Mouse (Mus musculus): ENCODE data around the gene Edc3. TPM values are rescaled to one million over a fixed set of nuclear protein-coding genes. Genes with fewer than 3 reads are reported as not detected.
A peak's percentile ranks its signal among the peaks of the same experiment; 100 is the strongest.

Gene Edc3
- polyA plus RNA-seq, 1 experiment from 2014 or later: 11.0 TPM

GRCm38 (mm10) chr9:57769539-57770069, 61.3 kb downstream of the Edc3 start:
- H3K4me2 ChIP-seq (ENCODE audit: low read length): peak overlapping the region; percentile 11; the same call in 1 of the 2 replicates

GRCm38 (mm10) chr9:57770214-57770613, 61.9 kb downstream of the Edc3 start:
- no peak for ATAC-seq (ENCODE audit: insufficient number of reproducible peaks, insufficient read depth, low FRiP score, low read depth)
- H3K9ac ChIP-seq (ENCODE audit: low read length): no peak overlapping the region
- H3K4me2 ChIP-seq (ENCODE audit: low read length): peak overlapping the region; percentile 11; the same call in 1 of the 2 replicates
- H3K9me3 ChIP-seq (ENCODE audit: control insufficient read depth, low read length): no peaks in the 10 kb centered on the region
- no peaks in the 10 kb centered on the region for H3K27me3 ChIP-seq (ENCODE audit: control insufficient read depth, insufficient read depth, low read length)
- no peaks in the 10 kb centered on the region for H3K36me3 ChIP-seq (ENCODE audit: control insufficient read depth, insufficient read depth, low read length)
- H3K4me1 ChIP-seq (ENCODE audit: control insufficient read depth in 2 of 2, insufficient read depth in 2 of 2, low read length in 2 of 2): peaks cover 32 to 44% of the 10 kb centered on the region in 2 experiments
- 24% methylated on average over 1 of the region's 1 CpGs for WGBS
- H3K4me3 ChIP-seq (ENCODE audit: control insufficient read depth in 1 of 2, insufficient read depth in 1 of 2, low read depth in 1 of 2, low read length in 2 of 2): no peak overlapping the region
- peak overlapping the region; percentile 24 to 75; a peak in 3 of 4 replicates for H3K27ac ChIP-seq (replicated peaks in 1 of 2; ENCODE audit: control insufficient read depth in 1 of 2, insufficient read depth in 1 of 2, low read depth in 2 of 2, low read length in 2 of 2)

More at GRCm38 (mm10) chr9:57769539-57770069, 61.3 kb downstream of the Edc3 start:
- 41% methylated on average over 2 of the region's 2 CpGs for WGBS
- ATAC-seq (ENCODE audit: insufficient number of reproducible peaks, insufficient read depth, low FRiP score, low read depth): no peak
- no peaks in the 10 kb centered on the region for H3K27me3 ChIP-seq (ENCODE audit: control insufficient read depth, insufficient read depth, low read length)
- peaks cover 32 to 44% of the 10 kb centered on the region in 2 experiments for H3K4me1 ChIP-seq (ENCODE audit: control insufficient read depth in 2 of 2, insufficient read depth in 2 of 2, low read length in 2 of 2)
- H3K27ac ChIP-seq (replicated peaks in 1 of 2; ENCODE audit: control insufficient read depth in 1 of 2, insufficient read depth in 1 of 2, low read depth in 2 of 2, low read length in 2 of 2): peak overlapping the region; percentile 24 to 75
- H3K9me3 ChIP-seq (ENCODE audit: control insufficient read depth, low read length): no peaks in the 10 kb centered on the region
- H3K9ac ChIP-seq (ENCODE audit: low read length): 0 out of 2 replicates have a peak overlapping the region, but pooled peaks have one; percentile 21
- H3K4me3 ChIP-seq (ENCODE audit: control insufficient read depth in 1 of 2, insufficient read depth in 1 of 2, low read depth in 1 of 2, low read length in 2 of 2): no peak overlapping the region
- no peaks in the 10 kb centered on the region for H3K36me3 ChIP-seq (ENCODE audit: control insufficient read depth, insufficient read depth, low read length)

- H3K36me3 ChIP-seq (ENCODE audit: control insufficient read depth, insufficient read depth, low read length): no peaks in the 10 kb centered on the region
- H3K9me3 ChIP-seq (ENCODE audit: control insufficient read depth, low read length): no peaks in the 10 kb centered on the region
- no peak for ATAC-seq (ENCODE audit: insufficient number of reproducible peaks, insufficient read depth, low FRiP score, low read depth)
- H3K4me2 ChIP-seq (ENCODE audit: low read length): no peak overlapping the region
- no peak overlapping the region for H3K9ac ChIP-seq (ENCODE audit: low read length)
- H3K4me1 ChIP-seq (ENCODE audit: control insufficient read depth in 2 of 2, insufficient read depth in 2 of 2, low read length in 2 of 2): peaks cover 32 to 44% of the 10 kb centered on the region in 2 experiments
- no peak overlapping the region for H3K4me3 ChIP-seq (ENCODE audit: control insufficient read depth in 1 of 2, insufficient read depth in 1 of 2, low read depth in 1 of 2, low read length in 2 of 2)
- WGBS: 87% methylated on average over 2 of the region's 2 CpGs
- no peaks in the 10 kb centered on the region for H3K27me3 ChIP-seq (ENCODE audit: control insufficient read depth, insufficient read depth, low read length)
- 0 out of 4 replicates have a peak overlapping the region, but pooled peaks of 1 of the 2 experiments have one; percentile 75 for H3K27ac ChIP-seq (replicated peaks in 1 of 2; ENCODE audit: control insufficient read depth in 1 of 2, insufficient read depth in 1 of 2, low read depth in 2 of 2, low read length in 2 of 2)
Observed at GRCm38 (mm10) chr9:57770836-57771235, 62.5 kb downstream of the Edc3 start.

DNA sequence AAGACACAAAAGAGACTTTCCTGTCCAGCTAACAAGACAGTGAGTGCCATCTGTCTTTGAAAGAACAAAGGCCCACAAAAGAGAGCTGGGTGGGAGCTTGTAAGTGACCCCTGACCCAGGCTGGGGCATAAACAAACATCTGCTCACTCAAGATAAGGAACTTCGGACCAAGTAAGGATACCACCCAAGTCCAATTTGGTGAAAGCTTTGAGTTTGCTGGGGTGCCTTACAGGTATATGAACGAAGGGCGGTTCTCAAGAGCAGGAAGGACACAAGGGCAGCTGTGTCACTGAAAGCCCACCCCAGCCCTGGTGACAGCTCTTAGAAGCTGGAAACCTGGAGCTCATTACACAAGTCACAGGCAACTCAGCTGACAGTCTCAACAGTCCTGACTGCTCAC, 65.4 kb downstream of the Edc3 start:
- Histone ChIP-seq H3K9me3 (ENCODE audit: control insufficient read depth, low read length) (no peaks in the 10 kb centered on the region), H3K4me3 (ENCODE audit: control insufficient read depth in 1 of 2, insufficient read depth in 1 of 2, low read depth in 1 of 2, low read length in 2 of 2) (no peak overlapping the region), H3K36me3 (ENCODE audit: control insufficient read depth, insufficient read depth, low read length) (no peaks in the 10 kb centered on the region), H3K9ac (ENCODE audit: low read length) (no peak overlapping the region), H3K4me2 (ENCODE audit: low read length) (no peak overlapping the region), H3K27ac (replicated peaks in 1 of 2; ENCODE audit: control insufficient read depth in 1 of 2, insufficient read depth in 1 of 2, low read depth in 2 of 2, low read length in 2 of 2) (0 out of 4 replicates have a peak overlapping the region, but pooled peaks of 1 of the 2 experiments have one; percentile 28), H3K4me1 (ENCODE audit: control insufficient read depth in 2 of 2, insufficient read depth in 2 of 2, low read length in 2 of 2) (peaks cover 18 to 26% of the 10 kb centered on the region in 2 experiments), H3K27me3 (ENCODE audit: control insufficient read depth, insufficient read depth, low read length) (no peaks in the 10 kb centered on the region)
- ATAC-seq (ENCODE audit: insufficient number of reproducible peaks, insufficient read depth, low FRiP score, low read depth): no peak
- 35% methylated on average over 3 of the region's 3 CpGs for WGBS

DNA sequence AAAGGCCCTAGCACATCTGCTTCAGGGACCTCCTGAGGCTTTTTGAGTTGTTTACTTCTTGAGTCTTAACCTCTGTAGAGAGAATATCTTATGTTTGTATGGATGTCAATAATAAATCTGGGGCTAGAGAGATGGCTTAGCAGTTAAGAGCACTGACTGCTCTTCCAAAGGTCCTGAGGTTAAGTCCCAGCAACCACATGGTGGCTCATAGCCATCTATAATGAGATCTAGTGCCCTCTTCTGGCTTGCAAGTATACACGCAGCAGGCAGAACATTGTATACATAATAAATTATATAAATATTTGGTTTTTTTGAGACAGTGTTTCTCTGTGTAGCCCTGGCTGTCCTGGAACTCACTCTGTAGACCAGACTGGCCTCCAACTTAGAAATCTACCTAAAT, 65.8 kb downstream of the Edc3 start:
- 0 out of 4 replicates have a peak overlapping the region, but pooled peaks of 1 of the 2 experiments have one; percentile 28 for H3K27ac ChIP-seq (replicated peaks in 1 of 2; ENCODE audit: control insufficient read depth in 1 of 2, insufficient read depth in 1 of 2, low read depth in 2 of 2, low read length in 2 of 2)
- H3K36me3 ChIP-seq (ENCODE audit: control insufficient read depth, insufficient read depth, low read length): no peaks in the 10 kb centered on the region
- no peak overlapping the region for H3K4me2 ChIP-seq (ENCODE audit: low read length)
- H3K9me3 ChIP-seq (ENCODE audit: control insufficient read depth, low read length): no peaks in the 10 kb centered on the region
- 13% methylated on average over 1 of the region's 1 CpGs for WGBS
- peaks cover 18 to 23% of the 10 kb centered on the region in 2 experiments for H3K4me1 ChIP-seq (ENCODE audit: control insufficient read depth in 2 of 2, insufficient read depth in 2 of 2, low read length in 2 of 2)
- ATAC-seq (ENCODE audit: insufficient number of reproducible peaks, insufficient read depth, low FRiP score, low read depth): no peak
- no peak overlapping the region for H3K4me3 ChIP-seq (ENCODE audit: control insufficient read depth in 1 of 2, insufficient read depth in 1 of 2, low read depth in 1 of 2, low read length in 2 of 2)
- H3K27me3 ChIP-seq (ENCODE audit: control insufficient read depth, insufficient read depth, low read length): no peaks in the 10 kb centered on the region
- no peak overlapping the region for H3K9ac ChIP-seq (ENCODE audit: low read length)

DNA sequence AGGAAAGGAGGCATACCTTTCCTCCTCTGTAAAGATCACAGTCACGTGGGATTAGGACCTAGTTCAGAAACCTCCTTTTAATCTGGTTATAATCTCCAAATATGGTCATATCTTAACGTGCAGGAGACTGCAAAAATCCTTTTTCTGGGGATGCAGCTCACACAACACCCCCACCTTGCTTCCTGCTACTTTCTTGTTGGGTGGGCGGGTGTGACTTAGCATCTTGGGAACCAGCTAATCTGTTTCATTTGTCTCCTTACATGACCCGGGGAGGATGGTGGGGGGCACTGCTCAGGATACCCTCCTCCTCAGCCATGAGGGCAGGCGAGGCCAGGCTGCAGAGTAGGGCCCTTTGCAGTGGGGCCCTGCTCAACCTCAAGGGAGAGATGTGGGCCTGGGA, 66.7 kb downstream of the Edc3 start:
- no peak for ATAC-seq (ENCODE audit: insufficient number of reproducible peaks, insufficient read depth, low FRiP score, low read depth)
- no peak overlapping the region for H3K4me3 ChIP-seq (ENCODE audit: control insufficient read depth in 1 of 2, insufficient read depth in 1 of 2, low read depth in 1 of 2, low read length in 2 of 2)
- H3K27me3 ChIP-seq (ENCODE audit: control insufficient read depth, insufficient read depth, low read length): no peaks in the 10 kb centered on the region
- 67% methylated on average over 5 of the region's 5 CpGs for WGBS
- H3K4me1 ChIP-seq (ENCODE audit: control insufficient read depth in 2 of 2, insufficient read depth in 2 of 2, low read length in 2 of 2): peaks cover 9 to 14% of the 10 kb centered on the region in 2 experiments
- H3K9me3 ChIP-seq (ENCODE audit: control insufficient read depth, low read length): no peaks in the 10 kb centered on the region
- no peak overlapping the region for H3K9ac ChIP-seq (ENCODE audit: low read length)
- H3K27ac ChIP-seq (replicated peaks in 1 of 2; ENCODE audit: control insufficient read depth in 1 of 2, insufficient read depth in 1 of 2, low read depth in 2 of 2, low read length in 2 of 2): no peak overlapping the region
- H3K36me3 ChIP-seq (ENCODE audit: control insufficient read depth, insufficient read depth, low read length): no peaks in the 10 kb centered on the region
- H3K4me2 ChIP-seq (ENCODE audit: low read length): no peak overlapping the region

- no peaks in the 10 kb centered on the region for H3K9me3 ChIP-seq (ENCODE audit: control insufficient read depth, low read length)
- no peak overlapping the region for H3K4me2 ChIP-seq (ENCODE audit: low read length)
- H3K9ac ChIP-seq (ENCODE audit: low read length): no peak overlapping the region
- WGBS: 51% methylated on average over 4 of the region's 4 CpGs
- ATAC-seq (ENCODE audit: insufficient number of reproducible peaks, insufficient read depth, low FRiP score, low read depth): no peak
- no peak overlapping the region for H3K27ac ChIP-seq (replicated peaks in 1 of 2; ENCODE audit: control insufficient read depth in 1 of 2, insufficient read depth in 1 of 2, low read depth in 2 of 2, low read length in 2 of 2)
- H3K36me3 ChIP-seq (ENCODE audit: control insufficient read depth, insufficient read depth, low read length): no peaks in the 10 kb centered on the region
- H3K27me3 ChIP-seq (ENCODE audit: control insufficient read depth, insufficient read depth, low read length): no peaks in the 10 kb centered on the region
- H3K4me1 ChIP-seq (ENCODE audit: control insufficient read depth in 2 of 2, insufficient read depth in 2 of 2, low read length in 2 of 2): peaks cover 6 to 9% of the 10 kb centered on the region in 2 experiments
- no peak overlapping the region for H3K4me3 ChIP-seq (ENCODE audit: control insufficient read depth in 1 of 2, insufficient read depth in 1 of 2, low read depth in 1 of 2, low read length in 2 of 2)
Observed at GRCm38 (mm10) chr9:57775736-57776135, 67.4 kb downstream of the Edc3 start.

- H3K4me3 ChIP-seq (ENCODE audit: control insufficient read depth in 1 of 2, insufficient read depth in 1 of 2, low read depth in 1 of 2, low read length in 2 of 2): no peak overlapping the region
- H3K36me3 ChIP-seq (ENCODE audit: control insufficient read depth, insufficient read depth, low read length): no peaks in the 10 kb centered on the region
- H3K9ac ChIP-seq (ENCODE audit: low read length): no peak overlapping the region
- ATAC-seq (ENCODE audit: insufficient number of reproducible peaks, insufficient read depth, low FRiP score, low read depth): no peak
- H3K27ac ChIP-seq (replicated peaks in 1 of 2; ENCODE audit: control insufficient read depth in 1 of 2, insufficient read depth in 1 of 2, low read depth in 2 of 2, low read length in 2 of 2): no peak overlapping the region
- 89% methylated on average over 3 of the region's 3 CpGs for WGBS
- H3K4me2 ChIP-seq (ENCODE audit: low read length): no peak overlapping the region
- H3K27me3 ChIP-seq (ENCODE audit: control insufficient read depth, insufficient read depth, low read length): no peaks in the 10 kb centered on the region
- no peaks in the 10 kb centered on the region; a peak in 1 of 4 replicates for H3K4me1 ChIP-seq (ENCODE audit: control insufficient read depth in 2 of 2, insufficient read depth in 2 of 2, low read length in 2 of 2)
- H3K9me3 ChIP-seq (ENCODE audit: control insufficient read depth, low read length): no peaks in the 10 kb centered on the region
Observed at GRCm38 (mm10) chr9:57782656-57783055, 74.3 kb downstream of the Edc3 start.
